Mouse (Mus musculus) cerebellum, adult 11-12 months (tissue): ENCODE measurements at regions not wholly inside any gene's neighbourhood (a gene's known extent, or its start where the extent isn't known, plus 50 kb on each side); places are given as distances from the start of the nearest gene placed in this dataset.

Experiments used
- DNase-seq: peaks from one replicate; pipeline ENCODE4 v3.0.0; 2022

- peak; percentile 76 for DNase-seq
Measured at GRCm38 (mm10) chr4:9081701-9082562, 843.1 kb upstream of the Car8 start.

- DNase-seq: no peak
Measured at GRCm38 (mm10) chr4:9080821-9081493, 842.1 kb upstream of the Car8 start.

GRCm38 (mm10) chr4:9079828-9080245 is 841.0 kb upstream of the Car8 start:
- no peak for DNase-seq

GRCm38 (mm10) chr4:9074447-9074846 is 835.6 kb upstream of the Car8 start:
- DNase-seq: no peak

GRCm38 (mm10) chr4:9073736-9074428 is 835.0 kb upstream of the Car8 start:
- peak; percentile 45 for DNase-seq

GRCm38 (mm10) chr4:9072321-9072720 is 833.5 kb upstream of the Car8 start:
- DNase-seq: no peak

- no peak for DNase-seq
Measured at GRCm38 (mm10) chr4:9067874-9068273, 829.0 kb upstream of the Car8 start.

- no peak for DNase-seq
Measured at GRCm38 (mm10) chr4:9065981-9066815, 827.4 kb upstream of the Car8 start.

- no peak for DNase-seq
Measured at GRCm38 (mm10) chr4:9061941-9062340, 823.1 kb upstream of the Car8 start.

GRCm38 (mm10) chr4:9060221-9060620 is 821.4 kb upstream of the Car8 start:
- DNase-seq: no peak

- DNase-seq: no peak
Measured at GRCm38 (mm10) chr4:9057676-9058075, 818.8 kb upstream of the Car8 start.

- DNase-seq: peak; percentile 28
Measured at GRCm38 (mm10) chr4:9057113-9057512, 818.3 kb upstream of the Car8 start.

GRCm38 (mm10) chr4:9055876-9056275 is 817.0 kb upstream of the Car8 start:
- DNase-seq: peak; percentile 30

- no peak for DNase-seq
Measured at GRCm38 (mm10) chr4:9055266-9055820, 816.5 kb upstream of the Car8 start.

- no peak for DNase-seq
Measured at GRCm38 (mm10) chr4:9048817-9049216, 810.0 kb upstream of the Car8 start.

GRCm38 (mm10) chr4:9047151-9047550 is 808.3 kb upstream of the Car8 start:
- DNase-seq: no peak

- peak; percentile 69 for DNase-seq
Measured at GRCm38 (mm10) chr4:9046436-9046835, 807.6 kb upstream of the Car8 start.

- peak; percentile 63 for DNase-seq
Measured at GRCm38 (mm10) chr4:9046030-9046429, 807.2 kb upstream of the Car8 start.

- no peak for DNase-seq
Measured at GRCm38 (mm10) chr4:9036005-9036404, 797.2 kb upstream of the Car8 start.

- DNase-seq: no peak
Measured at GRCm38 (mm10) chr4:9035350-9035749, 796.5 kb upstream of the Car8 start.

GRCm38 (mm10) chr4:9034280-9034679 is 795.4 kb upstream of the Car8 start:
- no peak for DNase-seq

GRCm38 (mm10) chr4:9033106-9033642 is 794.3 kb upstream of the Car8 start:
- DNase-seq: no peak
